Mouse (Mus musculus) urinary bladder, postnatal 4 days (tissue): ENCODE measurements around the gene Gstp2.
A peak's percentile ranks its signal among the peaks of the same experiment; 100 is the strongest.
"Not testable (repeated sequence)": the region's sequence is repeated elsewhere in the genome, so short reads cannot be mapped to it uniquely, and the experiment has no call there.

ENCODE experiments used
- DNase-seq, 2 experiments: peaks; one replicate each; pipeline ENCODE4 v3.0.0; 2021 to 2022; ENCODE audit warnings: low spot score in 2 of 2

The Gstp2 gene

DNA sequence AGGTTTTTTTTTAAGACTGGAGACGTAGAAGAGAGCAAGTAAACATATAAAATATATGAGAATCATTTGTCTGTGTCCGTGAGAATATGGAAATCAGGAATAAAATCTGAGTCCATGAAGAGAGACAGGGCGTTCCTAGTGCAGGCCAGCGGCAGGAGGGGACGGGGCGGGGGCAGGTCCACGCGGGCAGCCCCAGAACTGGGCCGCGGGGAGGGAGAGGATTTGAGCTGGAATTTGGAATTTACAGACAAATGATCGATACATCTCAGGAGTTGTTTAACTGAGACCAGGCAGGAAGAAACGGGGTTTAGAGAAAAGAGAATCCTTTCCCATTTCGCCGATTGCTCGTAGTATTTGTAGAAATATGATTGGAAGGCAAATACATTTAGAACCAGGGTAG is 24.5 kb upstream of the Gstp2 start:
- DNase-seq, result no peak

GRCm38 (mm10) chr19:4068717-4069410 is 23.0 kb upstream of the Gstp2 start:
- no peak for DNase-seq

GRCm38 (mm10) chr19:4068242-4068641 is 22.4 kb upstream of the Gstp2 start:
- DNase-seq, result not testable (repeated sequence)

DNA sequence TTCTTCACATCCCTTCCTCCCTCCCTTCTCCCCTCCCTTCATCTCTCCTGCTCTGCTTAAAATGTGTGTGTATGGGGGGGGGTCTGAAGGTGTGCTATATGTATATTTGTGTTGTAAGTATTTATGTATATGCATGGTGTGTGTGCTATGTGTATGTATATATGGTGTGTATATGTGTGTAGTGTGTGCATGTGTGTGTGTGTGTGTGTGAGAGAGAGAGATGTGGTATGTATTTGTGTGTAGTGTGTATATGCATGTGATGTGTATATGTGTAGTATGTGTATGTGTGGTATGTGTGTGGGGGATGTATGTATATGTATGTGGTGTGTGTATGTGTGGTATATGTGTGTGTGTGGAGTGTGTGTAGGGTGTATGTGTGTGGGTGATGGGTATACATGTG is 21.1 kb upstream of the Gstp2 start:
- DNase-seq, result no peak

- DNase-seq, result no peak
Measured at GRCm38 (mm10) chr19:4066280-4066679, 20.5 kb upstream of the Gstp2 start.

DNA sequence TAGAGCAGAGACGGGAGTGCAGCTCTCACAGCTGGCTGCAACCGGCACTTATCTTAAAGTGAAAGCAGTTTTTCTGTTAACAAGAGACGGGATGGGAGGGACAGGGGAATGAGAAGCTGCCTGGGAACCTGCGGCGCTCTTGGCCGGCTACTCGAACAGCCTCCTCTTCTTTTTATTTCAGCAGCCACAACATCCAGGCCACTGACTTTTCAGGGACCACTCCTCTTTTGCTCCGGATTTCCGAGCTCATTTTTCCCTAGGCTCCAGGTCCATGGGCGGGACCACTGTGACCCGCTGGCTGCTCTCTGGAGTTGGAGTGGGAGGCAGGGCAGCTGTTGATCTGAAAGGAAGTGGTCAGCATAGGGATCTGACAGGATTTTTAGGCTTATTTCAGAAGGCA is 18.7 kb upstream of the Gstp2 start:
- not testable (repeated sequence) for DNase-seq

- DNase-seq, result not testable (repeated sequence)
Measured at GRCm38 (mm10) chr19:4063357-4063756, 17.5 kb upstream of the Gstp2 start.

GRCm38 (mm10) chr19:4060899-4061465 is 15.2 kb upstream of the Gstp2 start:
- DNase-seq, result no peak

- DNase-seq, result not testable (repeated sequence)
Measured at GRCm38 (mm10) chr19:4060044-4060898, 14.4 kb upstream of the Gstp2 start.

- no peak for DNase-seq
Measured at GRCm38 (mm10) chr19:4059069-4059740, 13.4 kb upstream of the Gstp2 start, which contains the start of gene Gstp3. Gene Gstp3 (minus strand): TSS chr19:4059569.

DNA sequence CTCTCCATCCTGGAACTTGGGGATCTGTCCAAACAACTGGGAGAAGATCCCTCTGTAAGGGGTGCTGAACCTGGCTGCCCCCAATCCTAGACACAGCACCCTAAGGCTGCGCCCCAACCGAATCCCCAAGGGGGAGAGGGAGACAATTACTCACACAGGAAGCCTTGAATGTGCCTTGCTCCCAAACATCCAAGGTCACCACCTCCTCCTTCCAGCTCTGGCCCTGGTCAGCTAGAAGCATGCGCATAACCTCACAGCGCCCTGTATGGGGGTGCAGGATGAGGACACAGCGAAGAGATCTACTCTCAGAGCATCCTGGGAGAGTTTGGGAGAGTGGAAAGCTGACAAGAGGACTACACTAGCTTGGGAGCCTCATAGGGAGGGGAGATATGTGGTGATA is 12.8 kb upstream of the Gstp2 start:
- no peak for DNase-seq

DNA sequence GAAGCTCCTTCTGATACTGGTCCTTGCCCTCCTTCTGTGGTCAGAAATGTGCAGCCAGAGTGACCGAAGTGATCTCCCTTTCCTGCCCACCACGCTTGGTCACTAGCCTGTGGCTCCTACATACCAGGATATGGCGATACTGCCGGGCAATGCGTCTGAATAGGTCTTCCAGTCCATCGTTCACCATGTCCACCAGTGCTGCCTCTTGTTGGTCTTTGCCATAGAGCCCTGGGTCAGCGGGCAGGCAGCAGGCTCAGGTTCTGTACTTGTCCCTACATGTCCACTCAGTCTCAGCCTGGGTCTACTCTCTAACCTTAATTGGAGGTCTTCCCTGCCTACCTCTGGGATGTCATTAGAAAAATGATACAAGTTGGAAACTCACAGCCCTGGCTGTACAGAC is 12.1 kb upstream of the Gstp2 start:
- DNase-seq, result no peak

- no peak for DNase-seq
Measured at GRCm38 (mm10) chr19:4057389-4057788, 11.6 kb upstream of the Gstp2 start.

GRCm38 (mm10) chr19:4056727-4057126 is 10.9 kb upstream of the Gstp2 start:
- DNase-seq, result no peak

DNA sequence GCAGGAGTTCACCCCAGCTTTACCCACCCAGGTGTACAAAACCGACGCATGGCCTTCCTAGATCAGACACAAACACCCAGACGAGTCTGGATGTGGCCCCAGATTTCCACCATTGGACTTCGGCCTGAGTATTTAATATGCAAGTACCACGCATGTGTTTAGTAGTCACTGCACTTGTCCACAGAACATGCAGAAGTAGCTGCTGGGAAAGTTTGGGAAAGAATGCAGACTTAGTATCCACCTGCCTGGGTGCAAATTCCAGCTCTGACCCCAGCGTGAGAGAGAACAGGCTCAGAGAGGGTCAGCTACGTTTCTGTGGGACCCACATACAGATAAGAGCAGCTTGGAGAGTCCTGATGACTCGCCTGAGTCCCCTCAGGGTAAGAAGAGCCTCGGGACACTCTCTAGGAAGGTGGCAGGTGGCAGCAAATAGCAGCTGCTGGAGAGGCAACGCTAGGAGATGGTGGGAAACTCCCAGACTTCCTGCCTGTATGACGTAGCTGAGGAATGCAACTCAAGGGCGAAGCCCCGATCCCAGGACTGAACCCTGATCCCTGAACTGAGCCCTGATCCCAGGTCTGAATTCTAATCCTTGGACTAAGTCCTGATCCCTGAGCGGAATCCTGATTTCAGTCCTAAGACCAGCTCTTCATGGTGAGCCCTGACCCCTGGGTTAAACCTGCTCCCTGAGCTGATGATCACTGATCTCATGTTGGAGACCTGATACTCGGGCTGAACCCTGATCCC is 10.3 kb upstream of the Gstp2 start:
- DNase-seq, result no peak

DNA sequence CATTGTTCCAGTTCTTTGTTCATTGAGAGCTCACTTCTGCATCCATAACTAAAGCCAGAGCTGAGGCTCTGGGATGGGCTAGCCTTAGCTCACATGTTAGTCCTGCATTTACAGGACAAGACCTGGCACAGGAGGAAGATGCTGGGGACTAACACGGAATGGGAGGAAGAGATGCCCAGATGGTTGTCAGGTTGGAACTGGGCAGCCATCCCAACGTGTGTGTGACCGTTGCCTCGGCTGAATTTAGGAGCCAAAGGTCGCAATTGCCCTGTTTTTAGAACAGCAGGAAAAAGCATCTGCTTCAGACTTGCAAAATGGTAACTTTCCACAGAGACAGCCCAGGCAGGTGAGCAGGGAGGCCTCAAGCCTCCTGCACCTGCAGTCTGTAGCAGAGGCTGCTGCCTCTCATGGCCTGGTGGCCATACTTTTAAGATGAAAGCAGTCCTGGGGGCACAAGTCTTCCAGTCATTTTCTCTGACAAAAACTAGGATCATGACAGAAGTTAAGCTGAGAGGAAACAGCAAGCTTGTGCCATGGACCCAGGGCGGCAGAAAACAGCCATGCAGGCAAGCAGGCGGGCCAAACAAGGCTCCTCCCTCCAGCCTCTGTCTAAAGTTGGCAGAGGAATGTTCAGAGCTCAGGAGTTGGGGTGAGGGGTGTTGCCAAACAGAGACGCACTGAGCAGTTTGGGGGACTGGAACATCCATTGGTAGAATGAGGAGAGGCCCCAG is 9.6 kb upstream of the Gstp2 start:
- no peak for DNase-seq

- DNase-seq, result no peak
Measured at GRCm38 (mm10) chr19:4054613-4055012, 8.8 kb upstream of the Gstp2 start.

DNA sequence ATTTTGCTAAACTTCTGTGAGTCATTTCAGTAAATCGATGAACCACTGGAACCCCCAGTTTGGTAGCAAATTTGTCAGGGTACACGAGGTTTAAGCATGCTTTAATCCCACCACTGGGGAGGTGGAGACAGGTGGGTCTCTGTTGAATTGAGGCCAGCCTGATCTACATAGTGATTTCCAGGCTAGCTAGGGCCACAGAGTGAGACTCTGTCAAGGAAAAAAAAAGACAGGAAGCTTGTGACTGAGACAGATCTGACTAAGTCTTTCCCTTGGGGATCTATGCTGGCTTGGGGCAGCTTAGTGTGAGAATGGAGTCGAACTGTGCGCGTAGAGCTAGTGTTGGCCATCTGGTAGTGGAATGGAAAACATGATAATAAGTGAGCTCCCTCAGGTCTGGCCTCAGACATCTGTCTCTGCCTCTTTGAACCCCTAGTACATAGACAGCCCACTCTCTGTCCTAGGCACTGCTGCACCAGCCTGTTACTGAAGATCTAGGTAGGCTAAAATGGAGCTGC is 6.8 kb upstream of the Gstp2 start:
- no peak for DNase-seq

- peak; percentile 37 to 83 for DNase-seq
Measured at GRCm38 (mm10) chr19:4051741-4052515, 6.1 kb upstream of the Gstp2 start.

DNA sequence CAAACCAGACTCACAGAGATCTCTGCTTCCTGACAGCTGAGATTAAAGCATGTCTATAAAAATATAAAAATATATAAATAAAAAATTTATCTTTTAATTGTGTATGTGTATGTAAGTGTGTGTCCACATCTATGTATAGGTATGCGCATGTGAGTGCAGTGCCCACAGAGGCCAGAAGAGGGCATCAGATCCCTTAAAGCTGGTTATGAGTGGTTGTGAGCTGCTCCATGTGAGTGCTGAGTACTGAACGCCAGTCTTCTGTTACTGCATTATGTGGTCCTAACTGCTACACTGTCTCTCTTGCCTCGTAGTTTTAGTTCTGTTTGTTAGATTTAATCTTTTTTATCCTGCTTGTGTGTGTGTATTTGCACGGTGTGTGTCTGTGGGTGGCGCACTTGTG is 5.2 kb upstream of the Gstp2 start:
- no peak for DNase-seq
